Mouse (Mus musculus) MEL (cell line): Measurements from ENCODE around the gene Gipc1. TPM values are rescaled to one million over a fixed set of nuclear protein-coding genes. Genes with fewer than 3 reads are reported as not detected.

Source experiments
- DNase-seq: peaks from one replicate; pipeline ENCODE4 v3.0.0; 2011; ENCODE audit warnings: low read depth, low spot score
- H3K27ac ChIP-seq: 2 replicates; pipeline ENCODE4 v1.5.1; 2012; ENCODE audit warnings: low read depth, mild to moderate bottlenecking, control low read depth, low read length, moderate library complexity; ENCODE audit not compliant: control insufficient read depth
- H3K27me3 ChIP-seq, 2 experiments: fragments of 150-350 bp in 1 of 2; sonication (generic) in 1 of 2; 2 replicates each; pipeline ENCODE4 v1.6.1; 2012; ENCODE audit warnings: low read length in 2 of 2, mild to moderate bottlenecking in 2 of 2, improper control_type of control experiment in 1 of 2, moderate library complexity in 1 of 2; ENCODE audit not compliant: insufficient read depth in 2 of 2, control insufficient read depth in 1 of 2
- H3K36me3 ChIP-seq, 2 experiments: 2 replicates each; pipeline ENCODE4 v1.6.1; 2012 to 2014; ENCODE audit warnings: low read length in 2 of 2, improper control_type of control experiment in 1 of 2, inconsistent platforms in 1 of 2, mild to moderate bottlenecking in 1 of 2; ENCODE audit not compliant: insufficient read depth in 2 of 2, control insufficient read depth in 1 of 2
- H3K4me1 ChIP-seq, 2 experiments: fragments of 150-350 bp in 1 of 2; sonication (generic) in 1 of 2; 2 replicates each; pipeline ENCODE4 v1.6.1; 2012; ENCODE audit warnings: low read length in 2 of 2, improper control_type of control experiment in 1 of 2, mild to moderate bottlenecking in 1 of 2; ENCODE audit not compliant: insufficient read depth in 2 of 2, control insufficient read depth in 1 of 2
- H3K4me3 ChIP-seq, 2 experiments: fragments of 150-350 bp in 1 of 2; sonication (generic) in 1 of 2; 2 replicates each; pipeline ENCODE4 v1.5.1; 2012; ENCODE audit warnings: low read depth in 2 of 2, low read length in 2 of 2, mild to moderate bottlenecking in 2 of 2, moderate library complexity in 2 of 2, control low read depth in 1 of 2, improper control_type of control experiment in 1 of 2; ENCODE audit not compliant: control insufficient read depth in 1 of 2, insufficient read depth in 1 of 2
- H3K79me2 ChIP-seq: 2 replicates; pipeline ENCODE4 v1.6.1; 2012; ENCODE audit warnings: mild to moderate bottlenecking, low read length, moderate library complexity; ENCODE audit not compliant: control insufficient read depth, poor library complexity, insufficient read depth
- H3K9ac ChIP-seq: 2 replicates; pipeline ENCODE4 v1.6.1; 2012; ENCODE audit warnings: low read depth, mild to moderate bottlenecking, control low read depth, low read length, moderate library complexity; ENCODE audit not compliant: control insufficient read depth, poor library complexity, severe bottlenecking
- H3K9me3 ChIP-seq: fragments of 150-350 bp; sonication (generic); replicated peaks from 2 replicates; pipeline ENCODE4 v1.6.1; 2012; ENCODE audit warnings: mild to moderate bottlenecking, low read length, improper control_type of control experiment, moderate library complexity; ENCODE audit not compliant: insufficient read depth
- BHLHE40 ChIP-seq: IDR thresholded peaks from 2 replicates; pipeline ENCODE4 v1.6.1; 2012; ENCODE audit warnings: low read depth, mild to moderate bottlenecking, inconsistent platforms, low read length, improper control_type of control experiment, borderline replicate concordance
- CHD1 ChIP-seq: IDR thresholded peaks from 2 replicates; pipeline ENCODE4 v1.6.1; 2012; ENCODE audit warnings: low read depth, mild to moderate bottlenecking, inconsistent platforms, low read length, improper control_type of control experiment
- CHD2 ChIP-seq: IDR thresholded peaks from 2 replicates; pipeline ENCODE4 v1.6.1; 2011; ENCODE audit warnings: low read length, improper control_type of control experiment
- CTCF ChIP-seq, 3 experiments: IDR thresholded peaks in 2 of 3; conservative IDR thresholded peaks in 1 of 3; 2 replicates each; pipeline ENCODE4 v1.5.1; 2011 to 2012; ENCODE audit warnings: low read length in 3 of 3, low read depth in 2 of 3, mild to moderate bottlenecking in 2 of 3, improper control_type of control experiment in 1 of 3, inconsistent platforms in 1 of 3, mixed read lengths in 1 of 3, moderate library complexity in 1 of 3; ENCODE audit not compliant: control insufficient read depth in 1 of 3, insufficient read depth in 1 of 3, poor library complexity in 1 of 3, severe bottlenecking in 1 of 3
- E2F4 ChIP-seq: IDR thresholded peaks from 2 replicates; pipeline ENCODE4 v1.6.1; 2011; ENCODE audit warnings: low read depth, low read length, improper control_type of control experiment, borderline replicate concordance
- ELF1 ChIP-seq: IDR thresholded peaks from 2 replicates; pipeline ENCODE4 v1.6.1; 2014; ENCODE audit warnings: low read depth, mild to moderate bottlenecking, inconsistent platforms, low read length, improper control_type of control experiment, moderate library complexity
- EP300 ChIP-seq, 2 experiments: IDR thresholded peaks; 2 replicates each; pipeline ENCODE4 v1.6.1; 2011; ENCODE audit warnings: improper control_type of control experiment in 2 of 2, low read length in 2 of 2, low read depth in 1 of 2, mild to moderate bottlenecking in 1 of 2
- ETS1 ChIP-seq: IDR thresholded peaks from 2 replicates; pipeline ENCODE4 v1.6.1; 2012; ENCODE audit warnings: low read depth, mild to moderate bottlenecking, inconsistent platforms, low read length, improper control_type of control experiment, moderate library complexity
- GATA1 ChIP-seq: IDR thresholded peaks from 2 replicates; pipeline ENCODE4 v1.6.1; 2011; ENCODE audit warnings: low read depth, low read length, improper control_type of control experiment
- HCFC1 ChIP-seq: IDR thresholded peaks from 2 replicates; pipeline ENCODE4 v1.6.1; 2012; ENCODE audit warnings: low read depth, mild to moderate bottlenecking, inconsistent platforms, low read length, improper control_type of control experiment, moderate library complexity
- JUND ChIP-seq: IDR thresholded peaks from 2 replicates; pipeline ENCODE4 v1.6.1; 2011; ENCODE audit warnings: low read depth, mild to moderate bottlenecking, improper control_type of control experiment, low read length
- KAT2A ChIP-seq: conservative IDR thresholded peaks from 2 replicates; pipeline ENCODE4 v1.6.1; 2012; ENCODE audit warnings: low read depth, low read length, improper control_type of control experiment, inconsistent platforms
- MAFK ChIP-seq: IDR thresholded peaks from 2 replicates; pipeline ENCODE4 v1.6.1; 2011; ENCODE audit warnings: low read depth, mild to moderate bottlenecking, low read length, improper control_type of control experiment, borderline replicate concordance
- MAX ChIP-seq: IDR thresholded peaks from 2 replicates; pipeline ENCODE4 v1.6.1; 2011; ENCODE audit warnings: low read length, improper control_type of control experiment
- MAZ ChIP-seq: IDR thresholded peaks from 2 replicates; pipeline ENCODE4 v1.6.1; 2012; ENCODE audit warnings: low read depth, mild to moderate bottlenecking, inconsistent platforms, low read length, improper control_type of control experiment
- MEF2A ChIP-seq: IDR thresholded peaks from 2 replicates; pipeline ENCODE4 v1.6.1; 2014; ENCODE audit warnings: low read depth, mild to moderate bottlenecking, inconsistent platforms, low read length, improper control_type of control experiment; ENCODE audit not compliant: poor library complexity, insufficient replicate concordance, severe bottlenecking; ENCODE audit errors: extremely low read depth
- MXI1 ChIP-seq: IDR thresholded peaks from 2 replicates; pipeline ENCODE4 v1.6.1; 2011; ENCODE audit warnings: mild to moderate bottlenecking, low read depth, low read length, improper control_type of control experiment
- MYB ChIP-seq: IDR thresholded peaks from 2 replicates; pipeline ENCODE4 v1.6.1; 2011; ENCODE audit warnings: mild to moderate bottlenecking, low read depth, low read length, improper control_type of control experiment
- MYC ChIP-seq: IDR thresholded peaks from 2 replicates; pipeline ENCODE4 v1.6.1; 2011; ENCODE audit warnings: low read depth, mild to moderate bottlenecking, low read length, improper control_type of control experiment, moderate library complexity
- NELFE ChIP-seq: IDR thresholded peaks from 2 replicates; pipeline ENCODE4 v1.6.1; 2011; ENCODE audit warnings: low read depth, low read length, improper control_type of control experiment
- NRF1 ChIP-seq: IDR thresholded peaks from 2 replicates; pipeline ENCODE4 v1.6.1; 2014; ENCODE audit warnings: low read depth, mild to moderate bottlenecking, inconsistent platforms, low read length, improper control_type of control experiment, moderate library complexity; ENCODE audit not compliant: poor library complexity, insufficient read depth, severe bottlenecking
- POLR2A ChIP-seq, 2 experiments: IDR thresholded peaks; 2 replicates each; pipeline ENCODE4 v1.6.1; 2011 to 2012; ENCODE audit warnings: low read length in 2 of 2, mild to moderate bottlenecking in 2 of 2, control low read depth in 1 of 2, improper control_type of control experiment in 1 of 2, low read depth in 1 of 2, moderate library complexity in 1 of 2; ENCODE audit not compliant: control insufficient read depth in 1 of 2, insufficient read depth in 1 of 2, poor library complexity in 1 of 2
- POLR2AphosphoS2 ChIP-seq: IDR thresholded peaks from 2 replicates; pipeline ENCODE4 v1.6.1; 2011; ENCODE audit warnings: low read length, improper control_type of control experiment
- POLR2AphosphoS5 ChIP-seq: IDR thresholded peaks from 2 replicates; pipeline ENCODE4 v1.6.1; 2012; ENCODE audit warnings: low read depth, borderline replicate concordance, mild to moderate bottlenecking, inconsistent platforms, low read length, moderate library complexity, mixed read lengths
- RAD21 ChIP-seq: IDR thresholded peaks from 2 replicates; pipeline ENCODE4 v1.6.1; 2011; ENCODE audit warnings: mild to moderate bottlenecking, low read depth, low read length, improper control_type of control experiment
- RCOR1 ChIP-seq: IDR thresholded peaks from 2 replicates; pipeline ENCODE4 v1.6.1; 2012; ENCODE audit warnings: low read depth, mild to moderate bottlenecking, inconsistent platforms, low read length, improper control_type of control experiment
- SIN3A ChIP-seq: IDR thresholded peaks from 2 replicates; pipeline ENCODE4 v1.6.1; 2012; ENCODE audit warnings: low read length, improper control_type of control experiment, inconsistent platforms
- SMC3 ChIP-seq: IDR thresholded peaks from 2 replicates; pipeline ENCODE4 v1.6.1; 2011; ENCODE audit warnings: low read depth, low read length, improper control_type of control experiment
- TAL1 ChIP-seq: IDR thresholded peaks from 2 replicates; pipeline ENCODE4 v1.6.1; 2012; ENCODE audit warnings: mild to moderate bottlenecking, inconsistent platforms, low read length, moderate library complexity, mixed read lengths
- TBP ChIP-seq: IDR thresholded peaks from 2 replicates; pipeline ENCODE4 v1.8.0; 2011; ENCODE audit warnings: low read depth, low read length, improper control_type of control experiment
- UBTF ChIP-seq: IDR thresholded peaks from 2 replicates; pipeline ENCODE4 v1.6.1; 2012; ENCODE audit warnings: low read depth, mild to moderate bottlenecking, inconsistent platforms, low read length, improper control_type of control experiment, moderate library complexity, borderline replicate concordance; ENCODE audit not compliant: insufficient read depth
- USF1 ChIP-seq: IDR thresholded peaks from 2 replicates; pipeline ENCODE4 v1.6.1; 2014; ENCODE audit warnings: low read depth, mild to moderate bottlenecking, inconsistent platforms, low read length, improper control_type of control experiment, moderate library complexity
- USF2 ChIP-seq, 2 experiments: IDR thresholded peaks; 2 replicates each; pipeline ENCODE4 v1.6.1; 2011 to 2012; ENCODE audit warnings: improper control_type of control experiment in 2 of 2, low read length in 2 of 2, borderline replicate concordance in 1 of 2, inconsistent platforms in 1 of 2, low read depth in 1 of 2, mild to moderate bottlenecking in 1 of 2; ENCODE audit not compliant: insufficient read depth in 1 of 2
- ZC3H11A ChIP-seq: IDR thresholded peaks from 2 replicates; pipeline ENCODE4 v1.6.1; 2012; ENCODE audit warnings: low read depth, mild to moderate bottlenecking, inconsistent platforms, low read length, improper control_type of control experiment
- ZMIZ1 ChIP-seq: IDR thresholded peaks from 2 replicates; pipeline ENCODE4 v1.6.1; 2012; ENCODE audit warnings: low read depth, mild to moderate bottlenecking, inconsistent platforms, low read length, improper control_type of control experiment, moderate library complexity
- polyA plus RNA-seq, 2 experiments: library from polyadenylated mRNA; stranded (reverse) in 1 of 2; unstranded in 1 of 2; fragments of >175 nt in 1 of 2; fragments of >200 nt in 1 of 2; gene quantifications; 2 replicates each; pipeline versions ENCODE4 v1.2.1 to v1.2.4; 2012; ENCODE audit warnings: low replicate concordance in 2 of 2, low read depth in 1 of 2; ENCODE audit not compliant: insufficient read length in 2 of 2, insufficient read depth in 1 of 2, missing spikeins in 1 of 2
- total RNA-seq: library from RNA; depleted of rRNA; stranded (reverse); fragments of 300-350 nt; gene quantifications from 2 replicates; pipeline ENCODE4 v1.2.3, GENCODE M21; 2012

Gene Gipc1
- total and polyA plus RNA-seq, 3 experiments: 38.6 to 70.7 TPM; not detected in 1

DNA sequence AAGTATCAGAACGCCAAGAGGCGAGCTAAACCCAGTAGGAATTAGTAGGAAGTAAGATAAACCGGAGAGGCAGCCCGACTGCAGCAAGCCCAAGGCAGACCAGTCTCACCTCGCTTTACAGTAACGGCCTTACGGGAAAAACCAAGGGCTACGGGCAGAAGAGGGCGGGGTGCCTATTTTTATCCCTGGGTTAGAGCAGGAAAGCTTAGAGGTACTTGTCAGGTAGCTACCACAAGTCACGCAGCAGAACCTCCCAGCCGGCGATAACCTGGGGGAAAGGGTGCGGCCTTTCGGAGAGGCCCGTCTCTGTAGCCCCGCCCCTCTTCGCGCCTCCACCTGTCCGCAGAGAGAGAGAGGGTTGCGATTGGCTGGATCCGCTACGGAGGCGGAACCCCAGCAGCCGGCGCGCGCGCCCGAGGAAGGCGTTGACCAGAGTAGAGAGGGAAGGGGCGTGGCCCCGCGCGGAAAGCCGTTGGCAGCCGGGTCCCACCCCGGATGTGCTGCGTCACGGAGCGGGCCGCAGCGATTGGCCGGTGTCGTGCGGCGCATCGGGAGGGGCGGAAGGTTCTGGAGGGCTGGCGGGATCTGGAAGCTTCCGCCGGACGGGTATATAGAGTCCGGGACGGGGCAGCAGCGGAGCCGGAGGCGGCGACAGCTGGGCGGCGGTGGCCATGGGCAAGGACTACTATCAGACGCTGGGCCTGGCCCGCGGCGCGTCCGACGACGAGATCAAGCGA lies 44.6 kb upstream of the Gipc1 start, which contains the start of the genes Tecr and Dnajb1:
Gene Tecr, minus strand, starts transcription at position 311 of the 737 bp plus-strand sequence.
Gene Dnajb1, plus strand, starts transcription at position 533 of the 737 bp plus-strand sequence.
- Histone ChIP-seq H3K9me3 (no peaks in the 10 kb centered on the region), H3K9ac (peak within 1 kb of the TSS; percentile 92), H3K36me3 (peaks cover 13 to 14% of the 10 kb centered on the region in 2 experiments), H3K79me2 (peaks cover 37% of the 10 kb centered on the region), H3K4me3 (peak within 1 kb of the TSS; percentile 93 to 98), H3K4me1 (peaks cover 7 to 18% of the 10 kb centered on the region in 2 experiments), H3K27me3 (no peaks in the 10 kb centered on the region), H3K27ac (peak within 1 kb of the TSS; percentile 94)
- DNase-seq: peak; percentile 99
- TF ChIP-seq MXI1 (peak; percentile 71; the same call in 1 of the 2 replicates), USF1 (0 out of 2 replicates have a peak, but pooled peaks have one; percentile 14), CHD2 (no peak), NRF1 (peak; percentile 60; the same call in 1 of the 2 replicates), ZMIZ1 (peak; percentile 97), ZC3H11A (no peak), ETS1 (peak; percentile 54), ELF1 (peak; percentile 78; the same call in 1 of the 2 replicates), TBP (peak; percentile 69), CTCF (IDR thresholded peaks at IDR 0.05 in 2 of 3, conservative IDR thresholded peaks at IDR 0.05 in 1 of 3; ENCODE audit: control insufficient read depth in 1 of 3, insufficient read depth in 1 of 3, low read depth in 2 of 3, low read length in 3 of 3, poor library complexity in 1 of 3, severe bottlenecking in 1 of 3) (no peak), JUND (no peak), UBTF (no peak), NELFE (peak; percentile 95), MYB (peak; percentile 83), KAT2A (no peak; the same call in 1 of the 2 replicates), MAFK (no peak), SMC3 (no peak), POLR2A (IDR thresholded peaks at IDR 0.05; ENCODE audit: control insufficient read depth in 1 of 2, insufficient read depth in 1 of 2, low read depth in 1 of 2, low read length in 2 of 2, poor library complexity in 1 of 2) (peak; percentile 96 to 97), MAX (no peak), MAZ (peak; percentile 64; the same call in 1 of the 2 replicates), MYC (no peak), HCFC1 (peak; percentile 82), RCOR1 (0 out of 2 replicates have a peak, but pooled peaks have one; percentile 24), EP300 (IDR thresholded peaks at IDR 0.05; ENCODE audit: low read depth in 1 of 2, low read length in 2 of 2) (peak in 1 of 2 experiments; percentile 58; a peak in 1 of 4 replicates), CHD1 (no peak), USF2 (IDR thresholded peaks at IDR 0.05; ENCODE audit: borderline replicate concordance in 1 of 2, insufficient read depth in 1 of 2, low read depth in 1 of 2, low read length in 2 of 2) (no peak), BHLHE40 (no peak), E2F4 (peak; percentile 66; the same call in 1 of the 2 replicates), MEF2A (no peak), SIN3A (peak; percentile 40), RAD21 (no peak), POLR2AphosphoS5 (no peak), GATA1 (0 out of 2 replicates have a peak, but pooled peaks have one; percentile 2), POLR2AphosphoS2 (peak; percentile 95), TAL1 (no peak)
